Mouse (Mus musculus) liver, embryonic 14.5 days (tissue): Measurements from ENCODE around the gene March11. TPM values are rescaled to one million over a fixed set of nuclear protein-coding genes. Genes with fewer than 3 reads are reported as not detected.

ENCODE experiments used
- ATAC-seq: fragments of 200-750 bp; cut with Nextera tagmentation; 2 replicates; pipeline ENCODE4 v1.8.0; 2017; ENCODE audit warnings: moderate number of reproducible peaks, mild to moderate bottlenecking, moderate library complexity; ENCODE audit not compliant: insufficient read depth
- DNase-seq, 3 experiments: peaks; one replicate each; pipeline ENCODE4 v3.0.0-alpha.2; 2012 to 2013; ENCODE audit warnings: low read depth in 3 of 3, low spot score in 3 of 3
- H3K27ac ChIP-seq: fragments of 300-500 bp; sonication (generic); 2 replicates; pipeline ENCODE4 v1.5.1; 2014; ENCODE audit warnings: moderate library complexity, mild to moderate bottlenecking, control low read depth, inconsistent platforms
- H3K27me3 ChIP-seq: fragments of 300-500 bp; sonication (generic); 2 replicates; pipeline ENCODE4 v1.6.1; 2014; ENCODE audit warnings: mild to moderate bottlenecking, low read length, moderate library complexity; ENCODE audit not compliant: control insufficient read depth, insufficient read depth
- H3K36me3 ChIP-seq: fragments of 300-500 bp; sonication (generic); replicated peaks from 2 replicates; pipeline ENCODE4 v1.6.1; 2014; ENCODE audit warnings: low read depth; ENCODE audit not compliant: control insufficient read depth, insufficient read depth
- H3K4me1 ChIP-seq, 2 experiments: fragments of 200-500 bp in 1 of 2; fragments of 300-500 bp in 1 of 2; sonication (generic) in 1 of 2; replicated peaks; 2 replicates each; pipeline ENCODE4 v1.6.1; 2012 to 2014; ENCODE audit warnings: antibody characterized with exemption in 1 of 2, inconsistent platforms in 1 of 2, low read length in 1 of 2; ENCODE audit not compliant: control insufficient read depth in 2 of 2, insufficient read depth in 2 of 2
- H3K4me2 ChIP-seq: fragments of 300-500 bp; sonication (generic); 2 replicates; pipeline ENCODE4 v1.6.1; 2014; ENCODE audit warnings: low read depth, mild to moderate bottlenecking, control low read depth, moderate library complexity
- H3K4me3 ChIP-seq, 2 experiments: fragments of 200-500 bp in 1 of 2; fragments of 300-500 bp in 1 of 2; sonication (generic) in 1 of 2; 2 replicates each; pipeline ENCODE4 v1.5.1; 2012 to 2014; ENCODE audit warnings: low read depth in 2 of 2, low read length in 2 of 2, mild to moderate bottlenecking in 2 of 2, control low read depth in 1 of 2, inconsistent platforms in 1 of 2, moderate library complexity in 1 of 2; ENCODE audit not compliant: insufficient read depth in 1 of 2
- H3K9ac ChIP-seq: fragments of 300-500 bp; sonication (generic); replicated peaks from 2 replicates; pipeline ENCODE4 v1.6.1; 2014; ENCODE audit warnings: mild to moderate bottlenecking, control low read depth, moderate library complexity
- H3K9me3 ChIP-seq: fragments of 300-500 bp; sonication (generic); 2 replicates; pipeline ENCODE4 v1.6.1; 2016; ENCODE audit warnings: low read length, mixed read lengths; ENCODE audit not compliant: control insufficient read depth
- CTCF ChIP-seq: IDR thresholded peaks from 2 replicates; pipeline ENCODE4 v1.5.1; 2016; ENCODE audit warnings: antibody characterized with exemption, low read depth, control low read depth
- EP300 ChIP-seq: IDR thresholded peaks from 2 replicates; pipeline ENCODE4 v1.6.1; 2016; ENCODE audit warnings: antibody characterized with exemption, low read depth
- WGBS: fragments of 180-500 bp; shearing (Covaris S2); extraction: QIAGEN DNeasy Blood & Tissue Kit; methylation state at CpG from one replicate; pipeline ENCODE4 v1.1.7; 2014; ENCODE audit not compliant: insufficient replicate concordance; 5-methylcytosine and 5-hydroxymethylcytosine counted together
- polyA plus RNA-seq, 2 experiments: library from polyadenylated mRNA; depleted of rRNA in 1 of 2; stranded (reverse) in 1 of 2; unstranded in 1 of 2; fragments of >200 nt; fragmentation: Nextera tagmentation in 1 of 2; extraction: Ambion mirVana in 1 of 2; gene quantifications; 2 replicates each; pipeline versions ENCODE4 v1.2.1 to v1.2.3; 2012 to 2014

March11 gene
- polyA plus RNA-seq, 2 experiments = not detected

DNA sequence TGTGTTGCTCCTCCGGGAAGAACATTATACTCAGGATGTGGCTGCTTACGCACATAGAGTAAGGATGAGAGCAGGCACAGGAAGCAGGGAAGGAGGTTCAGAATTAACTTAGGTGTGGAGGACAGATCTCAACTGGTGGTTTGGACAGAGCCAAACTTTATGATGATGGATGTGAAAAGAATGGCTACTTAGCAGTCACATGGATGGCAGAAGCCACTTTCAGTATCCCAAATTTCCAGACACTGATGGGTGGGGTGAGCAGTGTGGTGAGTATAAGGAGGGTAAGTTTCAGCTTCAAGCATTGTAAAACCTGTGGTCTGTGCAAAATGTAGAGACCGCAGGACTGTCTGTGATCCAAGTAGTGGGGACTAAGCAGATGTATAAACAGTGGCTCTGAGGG lies 71.0 kb downstream of the March11 start:
- Histone ChIP-seq H3K4me2 (no peak overlapping the region), H3K27me3 (no peaks in the 10 kb centered on the region), H3K36me3 (no peaks in the 10 kb centered on the region), H3K4me1 (no peaks in the 10 kb centered on the region), H3K9ac (no peak overlapping the region), H3K9me3 (no peaks in the 10 kb centered on the region), H3K4me3 (no peak overlapping the region), H3K27ac (no peak overlapping the region)
- ATAC-seq (no peak), DNase-seq (no peak)
- WGBS = 51% methylated on average over 3 of the region's 3 CpGs
- TF ChIP-seq EP300 = no peak

DNA sequence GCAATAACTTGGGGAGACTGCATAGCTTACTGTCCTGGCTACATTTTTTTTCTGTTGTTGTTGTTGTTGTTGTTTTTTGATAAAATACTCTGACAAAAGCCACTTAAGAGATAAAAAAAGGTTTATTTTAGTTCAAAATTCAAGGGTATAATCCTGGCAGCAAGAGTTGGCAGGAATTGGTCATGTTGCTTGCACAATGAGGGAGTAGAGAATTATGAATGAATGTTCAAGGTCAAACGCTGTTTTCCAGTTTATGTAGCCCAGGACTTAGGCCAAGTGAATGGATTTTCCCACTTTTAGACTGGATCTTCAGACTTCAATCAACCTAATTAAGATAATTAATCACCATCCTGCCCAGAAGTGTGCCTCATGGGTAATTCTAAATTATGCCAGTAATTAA lies 72.0 kb downstream of the March11 start:
- Histone ChIP-seq H3K27me3 (no peaks in the 10 kb centered on the region), H3K27ac (no peak overlapping the region), H3K4me2 (no peak overlapping the region), H3K9me3 (no peaks in the 10 kb centered on the region), H3K9ac (no peak overlapping the region), H3K4me1 (no peaks in the 10 kb centered on the region), H3K4me3 (no peak overlapping the region), H3K36me3 (no peaks in the 10 kb centered on the region)
- WGBS = 46% methylated on average over 1 of the region's 1 CpGs
- TF ChIP-seq CTCF = no peak
- no peak for TF ChIP-seq EP300
- ATAC-seq = no peak
- no peak for DNase-seq

DNA sequence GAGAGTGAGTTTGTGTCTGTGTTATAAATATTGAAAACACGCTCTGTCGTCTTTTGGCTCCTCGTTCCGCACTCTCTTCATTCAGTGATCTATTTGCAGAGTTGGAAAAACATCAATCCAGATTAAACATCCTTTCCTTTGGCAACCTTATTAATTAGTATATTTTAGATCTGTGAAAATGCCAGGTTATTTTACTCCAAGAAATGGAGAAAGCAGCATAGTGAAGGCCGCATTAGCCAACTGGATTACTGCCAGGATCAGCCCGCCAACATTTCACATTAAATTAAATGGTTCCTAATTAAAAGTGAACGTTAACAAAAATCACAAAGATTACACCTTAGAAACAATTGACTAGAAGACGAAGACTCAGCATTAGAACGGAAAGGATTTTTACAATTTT lies 81.2 kb downstream of the March11 start:
- no peak overlapping the region for H3K4me3 ChIP-seq
- no peak overlapping the region for H3K4me2 ChIP-seq
- H3K9me3 ChIP-seq = no peaks in the 10 kb centered on the region
- H3K9ac ChIP-seq = no peak overlapping the region
- no peak for TF ChIP-seq CTCF
- ATAC-seq = no peak
- H3K36me3 ChIP-seq = no peaks in the 10 kb centered on the region
- H3K4me1 ChIP-seq = no peaks in the 10 kb centered on the region
- DNase-seq = no peak
- no peaks in the 10 kb centered on the region for H3K27me3 ChIP-seq
- H3K27ac ChIP-seq = no peak overlapping the region
- whole genome bisulfite sequencing = 76% methylated on average over 9 of the region's 9 CpGs

DNA sequence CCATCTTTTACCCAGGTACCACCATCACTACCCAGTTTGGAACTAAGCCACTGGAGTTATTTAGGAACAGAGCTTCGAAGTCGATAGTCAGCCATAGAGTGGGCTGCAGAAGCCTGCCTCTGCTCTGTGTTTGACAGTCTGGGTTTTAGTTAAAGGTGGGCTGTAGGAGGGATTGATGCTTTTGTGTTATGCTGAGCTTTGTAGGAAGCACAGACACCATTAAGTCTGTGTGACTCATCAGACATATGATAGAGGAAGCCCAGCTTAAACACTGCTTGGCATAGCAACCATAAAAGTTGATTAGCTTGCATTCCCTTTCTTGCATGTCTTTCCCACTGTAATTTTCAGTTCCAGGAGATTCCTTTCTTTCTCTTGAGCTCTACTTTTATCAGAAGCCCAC lies 87.7 kb downstream of the March11 start:
- TF ChIP-seq CTCF (no peak), EP300 (no peak)
- Histone ChIP-seq H3K36me3 (no peaks in the 10 kb centered on the region), H3K27me3 (no peaks in the 10 kb centered on the region), H3K9ac (no peak overlapping the region), H3K27ac (no peak overlapping the region), H3K9me3 (no peaks in the 10 kb centered on the region), H3K4me3 (no peak overlapping the region), H3K4me2 (no peak overlapping the region), H3K4me1 (no peaks in the 10 kb centered on the region)
- no peak for ATAC-seq
- DNase-seq = no peak
- 70% methylated on average over 2 of the region's 2 CpGs for WGBS

DNA sequence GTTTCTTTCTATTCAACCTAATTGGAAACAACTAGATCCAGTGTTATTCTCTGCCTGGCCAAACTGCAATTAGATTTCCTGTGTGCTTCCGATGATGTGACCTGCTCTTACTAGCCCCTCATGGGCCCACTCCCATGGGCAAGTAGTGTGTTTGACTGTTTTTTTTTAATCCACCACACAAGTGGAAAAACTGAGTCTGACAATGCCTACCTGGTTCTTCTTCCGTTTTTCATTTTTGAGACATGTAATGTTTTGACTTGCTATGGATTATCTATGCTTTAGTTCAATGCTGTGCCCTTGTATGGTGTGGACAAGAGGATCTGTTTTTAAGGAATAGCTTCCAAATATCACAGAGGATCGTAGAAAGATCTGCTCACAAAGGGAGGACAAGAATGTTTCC lies 116.4 kb downstream of the March11 start:
- no peaks in the 10 kb centered on the region for H3K27me3 ChIP-seq
- no peak overlapping the region for H3K9ac ChIP-seq
- no peak overlapping the region for H3K27ac ChIP-seq
- ATAC-seq (no peak), DNase-seq (no peak)
- TF ChIP-seq CTCF = no peak
- TF ChIP-seq EP300 = no peak
- H3K36me3 ChIP-seq = no peaks in the 10 kb centered on the region
- H3K4me3 ChIP-seq = no peak overlapping the region
- no peaks in the 10 kb centered on the region for H3K9me3 ChIP-seq
- H3K4me2 ChIP-seq = no peak overlapping the region
- 48% methylated on average over 3 of the region's 3 CpGs for WGBS
- H3K4me1 ChIP-seq = no peaks in the 10 kb centered on the region

DNA sequence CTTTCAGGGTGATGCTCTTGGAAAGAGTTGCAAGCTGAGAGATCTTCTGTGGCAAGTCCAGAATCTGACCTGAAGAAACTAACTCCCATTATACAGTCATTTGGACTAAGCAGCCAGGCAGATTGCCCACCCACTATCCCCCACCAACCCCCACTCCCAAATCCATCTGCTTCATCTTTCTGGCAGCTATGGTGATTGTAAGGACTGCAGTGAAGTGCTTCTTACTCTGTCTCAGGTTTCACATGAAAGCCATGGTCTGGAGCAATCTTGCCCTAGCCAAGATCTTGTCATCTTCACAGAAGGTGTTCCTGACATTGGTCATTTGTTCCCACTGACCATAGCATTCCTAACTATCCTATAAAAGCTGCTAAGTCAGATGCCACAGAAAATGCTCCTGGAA lies 117.4 kb downstream of the March11 start:
- Histone ChIP-seq H3K9me3 (no peaks in the 10 kb centered on the region), H3K4me1 (no peaks in the 10 kb centered on the region), H3K27ac (no peak overlapping the region), H3K4me2 (no peak overlapping the region), H3K4me3 (no peak overlapping the region), H3K36me3 (no peaks in the 10 kb centered on the region), H3K9ac (no peak overlapping the region), H3K27me3 (no peaks in the 10 kb centered on the region)
- DNase-seq (no peak), ATAC-seq (no peak)
- no peak for TF ChIP-seq CTCF
- no peak for TF ChIP-seq EP300
